Mouse (Mus musculus) stomach, postnatal 0 days (tissue): ENCODE data around the gene Gm16253. TPM values are rescaled to one million over a fixed set of nuclear protein-coding genes. Genes with fewer than 3 reads are reported as not detected.

ENCODE experiments used
- ATAC-seq: fragments of 200-750 bp; cut with Nextera tagmentation; 2 replicates; pipeline ENCODE4 v1.8.0; 2017; ENCODE audit not compliant: low FRiP score, low TSS enrichment
- DNase-seq: peaks from one replicate; pipeline ENCODE4 v3.0.0-alpha.2; 2016; ENCODE audit warnings: low spot score
- H3K27ac ChIP-seq: fragments of 300-500 bp; sonication (generic); replicated peaks from 2 replicates; pipeline ENCODE4 v1.5.1; 2014; ENCODE audit warnings: mild to moderate bottlenecking, control low read depth
- H3K27me3 ChIP-seq: fragments of 300-500 bp; sonication (generic); 2 replicates; pipeline ENCODE4 v1.6.1; 2014; ENCODE audit warnings: low read length; ENCODE audit not compliant: control insufficient read depth, insufficient read depth
- H3K36me3 ChIP-seq: fragments of 300-500 bp; sonication (generic); 2 replicates; pipeline ENCODE4 v1.6.1; 2014; ENCODE audit warnings: low read length, mixed read lengths; ENCODE audit not compliant: control insufficient read depth, insufficient read depth
- H3K4me1 ChIP-seq: fragments of 300-500 bp; sonication (generic); replicated peaks from 2 replicates; pipeline ENCODE4 v1.6.1; 2014; ENCODE audit warnings: antibody characterized with exemption; ENCODE audit not compliant: control insufficient read depth, insufficient read depth
- H3K4me2 ChIP-seq: fragments of 300-500 bp; sonication (generic); replicated peaks from 2 replicates; pipeline ENCODE4 v1.6.1; 2014; ENCODE audit warnings: low read depth, mild to moderate bottlenecking, control low read depth, moderate library complexity
- H3K4me3 ChIP-seq: fragments of 300-500 bp; sonication (generic); 2 replicates; pipeline ENCODE4 v1.5.1; 2014; ENCODE audit warnings: low read depth, low read length, control low read depth
- H3K9ac ChIP-seq: fragments of 300-500 bp; sonication (generic); 2 replicates; pipeline ENCODE4 v1.6.1; 2014; ENCODE audit warnings: mild to moderate bottlenecking, low read length, control low read depth, mixed read lengths
- H3K9me3 ChIP-seq: fragments of 300-500 bp; sonication (generic); 2 replicates; pipeline ENCODE4 v1.6.1; 2016; ENCODE audit warnings: low read length; ENCODE audit not compliant: control insufficient read depth
- CTCF ChIP-seq: IDR thresholded peaks from 2 replicates; pipeline ENCODE4 v1.5.1; 2016; ENCODE audit warnings: antibody characterized with exemption, low read depth, mild to moderate bottlenecking, moderate library complexity
- EP300 ChIP-seq: optimal IDR thresholded peaks from 2 replicates; pipeline ENCODE3; 2016; ENCODE audit warnings: antibody characterized with exemption
- WGBS: fragments of 180-500 bp; shearing (Covaris S2); extraction: QIAGEN DNeasy Blood & Tissue Kit; methylation state at CpG from one replicate; pipeline ENCODE4 v1.1.7; 2014; 5-methylcytosine and 5-hydroxymethylcytosine counted together
- polyA plus RNA-seq: library from polyadenylated mRNA; unstranded; fragments of >200 nt; fragmentation: Nextera tagmentation; extraction: Ambion mirVana; gene quantifications from 2 replicates; pipeline ENCODE4 v1.2.1, GENCODE M21; 2015

The Gm16253 gene
- polyA plus RNA-seq, 1 experiment from 2014 or later = 0.18 TPM

GRCm38 (mm10) chr3:96568605-96569004 lies 8.2 kb upstream of the Gm16253 start:
- Histone ChIP-seq H3K9me3 (no peaks in the 10 kb centered on the region), H3K27me3 (no peaks in the 10 kb centered on the region), H3K4me2 (no peak overlapping the region), H3K36me3 (no peaks in the 10 kb centered on the region), H3K27ac (0 out of 2 replicates have a peak overlapping the region, but pooled peaks have one; percentile 4), H3K9ac (no peak overlapping the region), H3K4me1 (peaks cover 3% of the 10 kb centered on the region; the same call in 1 of the 2 replicates), H3K4me3 (no peak overlapping the region)
- ATAC-seq (no peak), DNase-seq (no peak)
- TF ChIP-seq EP300 = no peak
- TF ChIP-seq CTCF = no peak
- 82% methylated on average over 8 of the region's 8 CpGs for WGBS

GRCm38 (mm10) chr3:96569506-96569905 lies 7.3 kb upstream of the Gm16253 start:
- Histone ChIP-seq H3K27me3 (no peaks in the 10 kb centered on the region), H3K9ac (no peak overlapping the region), H3K4me2 (no peak overlapping the region), H3K4me3 (no peak overlapping the region), H3K4me1 (peaks cover 7% of the 10 kb centered on the region), H3K27ac (0 out of 2 replicates have a peak overlapping the region, but pooled peaks have one; percentile 8), H3K36me3 (no peaks in the 10 kb centered on the region), H3K9me3 (no peaks in the 10 kb centered on the region)
- DNase-seq (no peak), ATAC-seq (no peak)
- 93% methylated on average over 13 of the region's 13 CpGs for WGBS
- no peak for TF ChIP-seq EP300
- TF ChIP-seq CTCF = no peak

DNA sequence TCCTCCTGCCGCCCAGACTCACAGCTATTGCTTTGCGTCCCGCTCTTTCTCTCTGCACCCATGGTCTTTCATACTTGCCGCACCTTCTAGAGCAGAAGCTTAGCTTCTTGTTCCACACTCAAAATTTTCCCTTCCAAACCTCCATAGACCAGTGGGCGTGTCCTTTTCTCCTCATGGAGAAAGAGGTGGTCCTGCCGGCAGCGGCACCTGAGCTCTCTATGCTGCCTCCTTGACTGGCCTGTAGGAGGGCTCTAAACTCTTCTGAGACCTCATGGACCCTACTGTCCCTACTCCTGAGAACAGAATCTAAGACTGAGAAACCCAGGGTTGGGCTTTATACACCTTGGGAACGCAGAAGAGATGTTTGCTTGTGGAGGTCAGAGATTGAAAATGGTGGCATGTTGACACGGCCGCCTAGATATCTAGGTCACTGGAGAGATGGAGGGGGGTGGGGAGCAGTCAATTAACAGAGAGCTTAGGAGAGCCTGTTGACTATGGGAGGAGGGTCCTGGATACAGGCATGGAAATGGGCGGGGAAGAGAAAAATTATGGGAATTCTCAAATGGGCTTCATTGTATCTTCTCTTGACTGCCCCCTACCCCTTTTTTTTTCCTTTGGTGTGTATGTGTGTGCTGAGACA lies 6.7 kb upstream of the Gm16253 start:
- H3K9me3 ChIP-seq = no peaks in the 10 kb centered on the region
- no peaks in the 10 kb centered on the region for H3K36me3 ChIP-seq
- ATAC-seq (no peak), DNase-seq (peak; percentile 27)
- no peak overlapping the region for H3K27ac ChIP-seq
- no peak overlapping the region for H3K9ac ChIP-seq
- H3K4me2 ChIP-seq = no peak overlapping the region
- WGBS = 73% methylated on average over 11 of the region's 11 CpGs
- no peak overlapping the region for H3K4me3 ChIP-seq
- H3K27me3 ChIP-seq = no peaks in the 10 kb centered on the region
- H3K4me1 ChIP-seq = peaks cover 4% of the 10 kb centered on the region
- TF ChIP-seq CTCF (no peak), EP300 (no peak)

DNA sequence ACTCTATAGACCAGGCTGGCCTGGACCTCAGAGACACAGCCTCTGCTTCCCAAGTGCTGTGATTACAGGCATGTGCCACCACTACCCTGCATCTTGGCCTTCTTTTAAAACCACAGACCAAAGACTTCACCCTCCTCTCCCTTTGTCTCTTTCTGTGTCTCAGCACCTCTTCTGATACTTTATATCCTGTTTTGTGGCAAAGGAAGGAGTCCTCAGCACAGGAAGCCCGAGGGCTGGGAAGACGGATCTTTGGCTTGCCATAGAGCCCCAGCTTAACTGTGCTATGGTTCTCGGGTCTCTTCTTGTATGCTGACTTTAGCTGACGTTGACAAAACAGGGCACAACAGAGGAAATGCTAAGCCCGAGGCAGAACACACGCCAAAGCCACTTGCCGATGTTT lies 6.1 kb upstream of the Gm16253 start:
- Histone ChIP-seq H3K27me3 (no peaks in the 10 kb centered on the region), H3K4me1 (peaks cover 9% of the 10 kb centered on the region), H3K36me3 (no peaks in the 10 kb centered on the region), H3K9ac (no peak overlapping the region), H3K4me3 (no peak overlapping the region), H3K4me2 (no peak overlapping the region), H3K27ac (peak overlapping the region; percentile 71), H3K9me3 (no peaks in the 10 kb centered on the region)
- 55% methylated on average over 7 of the region's 7 CpGs for WGBS
- no peak for DNase-seq
- ATAC-seq = no peak
- TF ChIP-seq CTCF = no peak
- no peak for TF ChIP-seq EP300

DNA sequence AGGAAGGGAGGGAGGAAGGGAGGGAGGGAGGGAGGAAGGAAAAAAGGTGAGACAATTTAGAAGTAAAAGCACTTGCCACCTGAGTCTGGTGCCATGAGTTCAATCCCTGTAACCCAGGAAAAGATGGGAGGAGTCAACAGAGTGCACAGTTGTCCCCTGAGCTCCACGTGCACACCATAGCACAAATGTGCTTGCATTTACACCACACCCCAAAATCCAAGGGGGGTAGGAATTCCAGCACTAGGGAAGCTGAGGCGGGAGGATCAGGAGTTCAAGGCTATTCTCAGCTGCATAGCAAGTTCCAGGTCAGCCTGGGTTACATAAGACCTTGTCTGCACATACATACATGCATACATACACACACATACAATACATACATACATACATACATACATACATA lies 5.4 kb upstream of the Gm16253 start:
- H3K9ac ChIP-seq = no peak overlapping the region
- H3K4me2 ChIP-seq = no peak overlapping the region
- no peaks in the 10 kb centered on the region for H3K27me3 ChIP-seq
- WGBS = 69% methylated on average over 2 of the region's 2 CpGs
- 0 out of 2 replicates have a peak overlapping the region, but pooled peaks have one; percentile 8 for H3K27ac ChIP-seq
- no peak overlapping the region for H3K4me3 ChIP-seq
- H3K9me3 ChIP-seq = no peaks in the 10 kb centered on the region
- no peaks in the 10 kb centered on the region for H3K36me3 ChIP-seq
- no peak for TF ChIP-seq CTCF
- no peak for TF ChIP-seq EP300
- H3K4me1 ChIP-seq = peaks cover 13% of the 10 kb centered on the region
- no peak for ATAC-seq
- DNase-seq = no peak

DNA sequence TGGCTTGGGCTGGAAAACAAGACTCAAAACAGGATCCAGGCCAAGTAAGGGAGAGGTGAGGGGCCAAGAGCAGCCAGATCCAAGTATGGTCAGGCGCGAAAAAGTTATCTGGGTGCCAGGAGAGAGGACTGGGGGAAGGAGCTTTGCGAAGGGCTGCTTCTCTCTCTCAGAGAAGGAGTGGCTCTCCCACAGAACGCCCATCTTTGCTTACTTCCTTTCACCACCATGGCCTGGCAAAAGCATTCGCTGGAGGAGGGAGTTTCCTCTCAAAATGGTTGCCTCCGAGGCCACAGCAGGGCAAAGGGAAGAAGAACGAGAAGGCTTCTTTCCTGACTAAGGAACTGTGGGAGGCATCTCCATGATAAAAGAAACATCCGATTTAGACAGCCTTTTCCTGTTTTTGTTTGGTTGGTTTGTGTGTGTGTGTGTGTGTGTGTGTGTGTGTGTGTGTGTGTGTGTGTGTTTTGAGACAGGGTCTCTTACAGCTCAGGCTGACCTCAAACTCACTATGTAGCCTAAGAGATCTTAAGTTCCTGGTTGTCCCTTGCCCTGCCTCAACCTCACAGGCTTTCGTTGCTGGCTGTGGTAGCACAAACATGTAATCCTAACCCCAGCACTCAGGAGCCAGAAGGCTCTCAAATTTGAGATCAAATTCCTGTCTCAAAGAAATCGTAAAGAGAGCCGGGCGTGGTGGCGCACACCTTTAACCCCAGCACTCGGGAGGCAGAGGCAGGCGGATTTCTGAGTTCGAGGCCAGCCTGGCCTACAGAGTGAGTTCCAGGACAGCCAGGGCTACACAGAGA lies 4.7 kb upstream of the Gm16253 start:
- Histone ChIP-seq H3K9me3 (no peaks in the 10 kb centered on the region), H3K4me3 (no peak overlapping the region), H3K27me3 (no peaks in the 10 kb centered on the region), H3K9ac (no peak overlapping the region), H3K4me2 (no peak overlapping the region), H3K4me1 (peaks cover 16% of the 10 kb centered on the region), H3K36me3 (no peaks in the 10 kb centered on the region), H3K27ac (peak overlapping the region; percentile 67)
- ATAC-seq = 0 out of 2 replicates have a peak, but pooled peaks have one; percentile 3
- peak; percentile 70 for DNase-seq
- WGBS = 70% methylated on average over 16 of the region's 16 CpGs
- TF ChIP-seq EP300 = no peak
- no peak for TF ChIP-seq CTCF
